Mouse (Mus musculus): ENCODE data around the gene H2-Aa.

Gene H2-Aa

GRCm38 (mm10) chr17:34286501-34286900 is 1.1 kb downstream of the H2-Aa start:
- no peak for TF ChIP-seq CTCF (conservative IDR thresholded peaks at IDR 0.05; ENCODE audit: low read length)
- no peak for TF ChIP-seq NANOG (IDR thresholded peaks at IDR 0.05; ENCODE audit: borderline replicate concordance, low read length)
- H3K4me3 ChIP-seq (replicated peaks; ENCODE audit: low read length), result no peak overlapping the region
- no peaks in the 10 kb centered on the region for H3K9me3 ChIP-seq (ENCODE audit: low read length)
- H3K4me1 ChIP-seq (replicated peaks; ENCODE audit: low read depth, low read length), result no peaks in the 10 kb centered on the region; the same call in 1 of the 2 replicates
- H3K36me3 ChIP-seq (ENCODE audit: insufficient read depth, low read length), result no peaks in the 10 kb centered on the region
- H3K27me3 ChIP-seq (ENCODE audit: insufficient read depth, low read length), result no peaks in the 10 kb centered on the region

- no peaks in the 10 kb centered on the region for H3K27me3 ChIP-seq (ENCODE audit: insufficient read depth, low read length)
- H3K9me3 ChIP-seq (ENCODE audit: low read length), result no peaks in the 10 kb centered on the region
- H3K4me3 ChIP-seq (replicated peaks; ENCODE audit: low read length), result no peak overlapping the region
- TF ChIP-seq NANOG (IDR thresholded peaks at IDR 0.05; ENCODE audit: borderline replicate concordance, low read length) (no peak), POU5F1 (IDR thresholded peaks at IDR 0.05; ENCODE audit: borderline replicate concordance, low read length) (no peak), CTCF (conservative IDR thresholded peaks at IDR 0.05; ENCODE audit: low read length) (0 out of 2 replicates have a peak, but pooled peaks have one; percentile 25)
- H3K4me1 ChIP-seq (replicated peaks; ENCODE audit: low read depth, low read length), result no peaks in the 10 kb centered on the region
- no peaks in the 10 kb centered on the region for H3K36me3 ChIP-seq (ENCODE audit: insufficient read depth, low read length)
Observed at GRCm38 (mm10) chr17:34285848-34286247, 1.8 kb downstream of the H2-Aa start.

GRCm38 (mm10) chr17:34285371-34285770 is 2.3 kb downstream of the H2-Aa start:
- Histone ChIP-seq H3K4me1 (replicated peaks; ENCODE audit: low read depth, low read length) (no peaks in the 10 kb centered on the region), H3K27me3 (ENCODE audit: insufficient read depth, low read length) (no peaks in the 10 kb centered on the region), H3K36me3 (ENCODE audit: insufficient read depth, low read length) (no peaks in the 10 kb centered on the region), H3K9me3 (ENCODE audit: low read length) (no peaks in the 10 kb centered on the region), H3K4me3 (replicated peaks; ENCODE audit: low read length) (no peak overlapping the region)
- TF ChIP-seq CTCF (conservative IDR thresholded peaks at IDR 0.05; ENCODE audit: low read length) (no peak), POU5F1 (IDR thresholded peaks at IDR 0.05; ENCODE audit: borderline replicate concordance, low read length) (no peak), NANOG (IDR thresholded peaks at IDR 0.05; ENCODE audit: borderline replicate concordance, low read length) (no peak)

- no peaks in the 10 kb centered on the region for H3K36me3 ChIP-seq (ENCODE audit: insufficient read depth, low read length)
- no peak overlapping the region for H3K4me3 ChIP-seq (replicated peaks; ENCODE audit: low read length)
- H3K9me3 ChIP-seq (ENCODE audit: low read length), result no peaks in the 10 kb centered on the region
- no peaks in the 10 kb centered on the region for H3K4me1 ChIP-seq (replicated peaks; ENCODE audit: low read depth, low read length)
- H3K27me3 ChIP-seq (ENCODE audit: insufficient read depth, low read length), result no peaks in the 10 kb centered on the region
- TF ChIP-seq NANOG (IDR thresholded peaks at IDR 0.05; ENCODE audit: borderline replicate concordance, low read length) (no peak), CTCF (conservative IDR thresholded peaks at IDR 0.05; ENCODE audit: low read length) (no peak), POU5F1 (IDR thresholded peaks at IDR 0.05; ENCODE audit: borderline replicate concordance, low read length) (no peak)
Observed at GRCm38 (mm10) chr17:34281836-34282235, 5.8 kb downstream of the H2-Aa start.

- H3K27me3 ChIP-seq (ENCODE audit: insufficient read depth, low read length), result no peaks in the 10 kb centered on the region
- H3K4me1 ChIP-seq (replicated peaks; ENCODE audit: low read depth, low read length), result no peaks in the 10 kb centered on the region
- no peaks in the 10 kb centered on the region for H3K9me3 ChIP-seq (ENCODE audit: low read length)
- TF ChIP-seq NANOG (IDR thresholded peaks at IDR 0.05; ENCODE audit: borderline replicate concordance, low read length) (no peak), POU5F1 (IDR thresholded peaks at IDR 0.05; ENCODE audit: borderline replicate concordance, low read length) (no peak), CTCF (conservative IDR thresholded peaks at IDR 0.05; ENCODE audit: low read length) (no peak)
- no peaks in the 10 kb centered on the region for H3K36me3 ChIP-seq (ENCODE audit: insufficient read depth, low read length)
- H3K4me3 ChIP-seq (replicated peaks; ENCODE audit: low read length), result no peak overlapping the region
Observed at GRCm38 (mm10) chr17:34280499-34281038, 7.1 kb downstream of the H2-Aa start.

- Histone ChIP-seq H3K4me3 (replicated peaks; ENCODE audit: low read length) (no peak overlapping the region), H3K27me3 (ENCODE audit: insufficient read depth, low read length) (peaks cover 18% of the 10 kb centered on the region), H3K36me3 (ENCODE audit: insufficient read depth, low read length) (no peaks in the 10 kb centered on the region), H3K9me3 (ENCODE audit: low read length) (no peaks in the 10 kb centered on the region), H3K4me1 (replicated peaks; ENCODE audit: low read depth, low read length) (no peaks in the 10 kb centered on the region)
- TF ChIP-seq POU5F1 (IDR thresholded peaks at IDR 0.05; ENCODE audit: borderline replicate concordance, low read length) (no peak), NANOG (IDR thresholded peaks at IDR 0.05; ENCODE audit: borderline replicate concordance, low read length) (no peak), CTCF (conservative IDR thresholded peaks at IDR 0.05; ENCODE audit: low read length) (no peak)
Observed at GRCm38 (mm10) chr17:34272102-34272501, 15.5 kb downstream of the H2-Aa start.

- no peaks in the 10 kb centered on the region for H3K36me3 ChIP-seq (ENCODE audit: insufficient read depth, low read length)
- no peaks in the 10 kb centered on the region for H3K9me3 ChIP-seq (ENCODE audit: low read length)
- TF ChIP-seq CTCF (conservative IDR thresholded peaks at IDR 0.05; ENCODE audit: low read length), result no peak
- TF ChIP-seq POU5F1 (IDR thresholded peaks at IDR 0.05; ENCODE audit: borderline replicate concordance, low read length), result no peak
- no peak for TF ChIP-seq NANOG (IDR thresholded peaks at IDR 0.05; ENCODE audit: borderline replicate concordance, low read length)
- no peak overlapping the region for H3K4me3 ChIP-seq (replicated peaks; ENCODE audit: low read length)
- H3K27me3 ChIP-seq (ENCODE audit: insufficient read depth, low read length), result peaks cover 28% of the 10 kb centered on the region
- no peaks in the 10 kb centered on the region for H3K4me1 ChIP-seq (replicated peaks; ENCODE audit: low read depth, low read length)
Observed at GRCm38 (mm10) chr17:34270940-34271339, 16.7 kb downstream of the H2-Aa start.

GRCm38 (mm10) chr17:34270230-34270629 is 17.4 kb downstream of the H2-Aa start:
- H3K4me3 ChIP-seq (replicated peaks; ENCODE audit: low read length), result no peak overlapping the region
- no peaks in the 10 kb centered on the region for H3K36me3 ChIP-seq (ENCODE audit: insufficient read depth, low read length)
- H3K27me3 ChIP-seq (ENCODE audit: insufficient read depth, low read length), result peaks cover 32% of the 10 kb centered on the region
- TF ChIP-seq NANOG (IDR thresholded peaks at IDR 0.05; ENCODE audit: borderline replicate concordance, low read length) (no peak), CTCF (conservative IDR thresholded peaks at IDR 0.05; ENCODE audit: low read length) (no peak), POU5F1 (IDR thresholded peaks at IDR 0.05; ENCODE audit: borderline replicate concordance, low read length) (no peak)
- peaks cover 4% of the 10 kb centered on the region for H3K4me1 ChIP-seq (replicated peaks; ENCODE audit: low read depth, low read length)
- no peaks in the 10 kb centered on the region for H3K9me3 ChIP-seq (ENCODE audit: low read length)

- H3K27me3 ChIP-seq (ENCODE audit: insufficient read depth, low read length), result peaks cover 36% of the 10 kb centered on the region
Observed at GRCm38 (mm10) chr17:34269817-34270216, 17.8 kb downstream of the H2-Aa start.

More at GRCm38 (mm10) chr17:34269817-34270216, 17.8 kb downstream of the H2-Aa start:
- no peaks in the 10 kb centered on the region for H3K36me3 ChIP-seq (ENCODE audit: insufficient read depth, low read length)
- TF ChIP-seq CTCF (conservative IDR thresholded peaks at IDR 0.05; ENCODE audit: low read length), result no peak
- no peak for TF ChIP-seq NANOG (IDR thresholded peaks at IDR 0.05; ENCODE audit: borderline replicate concordance, low read length)
- TF ChIP-seq POU5F1 (IDR thresholded peaks at IDR 0.05; ENCODE audit: borderline replicate concordance, low read length), result no peak
- no peaks in the 10 kb centered on the region for H3K9me3 ChIP-seq (ENCODE audit: low read length)
- H3K4me3 ChIP-seq (replicated peaks; ENCODE audit: low read length), result no peak overlapping the region
- H3K4me1 ChIP-seq (replicated peaks; ENCODE audit: low read depth, low read length), result peaks cover 6% of the 10 kb centered on the region
